Mouse (Mus musculus): ENCODE measurements at regions not wholly inside any gene's neighbourhood (a gene's known extent, or its start where the extent isn't known, plus 50 kb on each side); places are given as distances from the start of the nearest gene placed in this dataset.

DNA sequence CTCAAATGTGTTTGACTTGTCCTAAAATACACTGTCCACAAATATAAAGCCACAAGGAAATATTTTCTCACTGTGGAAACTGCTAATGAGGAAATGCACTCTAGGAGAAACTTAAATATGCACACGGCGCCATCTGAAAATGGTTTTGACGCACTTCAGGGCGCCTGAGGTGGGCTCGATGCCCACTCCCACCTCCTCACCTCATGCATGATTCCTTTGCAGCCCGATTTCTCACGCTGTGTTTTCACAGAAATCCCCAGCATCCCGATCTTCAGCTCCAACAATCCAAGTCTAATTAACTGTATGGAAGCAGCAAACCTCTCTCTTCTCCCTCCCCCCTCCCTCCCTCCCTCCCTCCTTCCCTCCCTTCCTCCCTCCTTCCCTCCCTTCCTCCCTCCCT lies 92.5 kb upstream of the Plcz1 start:
- TF ChIP-seq ZNF384 (IDR thresholded peaks at IDR 0.05; ENCODE audit: low read depth, low read length) (no peak), ZC3H11A (IDR thresholded peaks at IDR 0.05; ENCODE audit: borderline replicate concordance, low read depth, low read length) (no peak), HCFC1 (IDR thresholded peaks at IDR 0.05; ENCODE audit: borderline replicate concordance, insufficient read depth, low read length) (no peak), CHD2 (IDR thresholded peaks at IDR 0.05; ENCODE audit: low read depth, low read length) (no peak), MAFK (IDR thresholded peaks at IDR 0.05; ENCODE audit: insufficient read depth, low read depth, low read length) (no peak)
